Mouse (Mus musculus): ENCODE measurements around the gene Tagln2. TPM values are rescaled to one million over a fixed set of nuclear protein-coding genes. Genes with fewer than 3 reads are reported as not detected.

Tagln2 gene
- polyA plus RNA-seq (2012; ENCODE audit: insufficient read depth, insufficient read length, missing spikeins) = 316 and 321 TPM in 2 replicates

- H3K4me1 ChIP-seq (ENCODE audit: control insufficient read depth, insufficient read depth, low read length) = peaks cover 18% of the 10 kb centered on the region
- TF ChIP-seq POLR2A (IDR thresholded peaks at IDR 0.05; ENCODE audit: borderline replicate concordance, low read depth, low read length) = 0 out of 2 replicates have a peak, but pooled peaks have one; percentile 24
- TF ChIP-seq CTCF (IDR thresholded peaks at IDR 0.05; ENCODE audit: low read depth, low read length) = no peak
Observed at GRCm38 (mm10) chr1:172499765-172500441, at the start of gene Tagln2. Gene Tagln2 (plus strand): TSS chr1:172500047.

GRCm38 (mm10) chr1:172450226-172450625, 49.6 kb upstream of the Tagln2 start:
- TF ChIP-seq POLR2A (IDR thresholded peaks at IDR 0.05; ENCODE audit: borderline replicate concordance, low read depth, low read length) (no peak), CTCF (IDR thresholded peaks at IDR 0.05; ENCODE audit: low read depth, low read length) (no peak)
- Histone ChIP-seq H3K4me3 (ENCODE audit: insufficient read depth, low read length) (no peak overlapping the region), H3K4me1 (ENCODE audit: control insufficient read depth, insufficient read depth, low read length) (peaks cover 31% of the 10 kb centered on the region), H3K27ac (ENCODE audit: insufficient read depth, low read depth, low read length) (no peak overlapping the region)

More at GRCm38 (mm10) chr1:172499765-172500441, at the start of gene Tagln2:
- peak within 1 kb of the TSS; percentile 77 for H3K4me3 ChIP-seq (ENCODE audit: insufficient read depth, low read length)
- peak within 1 kb of the TSS; percentile 88 for H3K27ac ChIP-seq (ENCODE audit: insufficient read depth, low read depth, low read length)

DNA sequence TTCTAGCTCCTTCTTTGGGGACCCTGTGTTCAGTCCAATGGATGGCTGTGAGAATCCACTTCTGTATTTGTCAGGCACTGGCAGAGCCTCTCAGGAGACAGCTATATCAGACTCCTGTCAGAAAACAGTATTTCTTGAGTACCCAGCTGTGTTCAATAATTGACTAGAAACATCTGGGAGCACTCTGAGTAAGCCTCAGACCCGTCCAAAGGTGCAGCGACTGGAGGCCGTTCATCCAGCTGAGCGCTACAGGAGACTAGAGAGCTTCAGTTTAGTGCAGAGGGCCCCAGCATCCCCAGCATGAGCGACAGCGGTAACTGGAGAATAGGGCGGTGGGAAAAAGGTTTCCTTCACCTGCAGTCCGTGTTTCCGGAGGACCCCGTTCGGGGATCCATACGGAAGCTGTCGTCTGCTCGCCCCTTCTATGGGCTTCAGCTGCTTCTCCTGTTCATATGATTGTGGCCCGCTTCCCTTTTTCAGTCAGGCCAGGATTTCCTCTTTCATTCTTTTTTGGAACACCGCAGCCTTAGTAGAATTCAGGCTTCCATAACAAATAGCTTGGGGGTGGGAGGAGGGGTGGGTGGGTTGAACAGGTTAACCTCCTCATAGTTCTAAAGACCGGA, 48.9 kb upstream of the Tagln2 start:
- Histone ChIP-seq H3K4me3 (ENCODE audit: insufficient read depth, low read length) (peak overlapping the region; percentile 39), H3K27ac (ENCODE audit: insufficient read depth, low read depth, low read length) (peak overlapping the region; percentile 35; the same call in 1 of the 2 replicates), H3K4me1 (ENCODE audit: control insufficient read depth, insufficient read depth, low read length) (peaks cover 33% of the 10 kb centered on the region)
- no peak for TF ChIP-seq CTCF (IDR thresholded peaks at IDR 0.05; ENCODE audit: low read depth, low read length)
- TF ChIP-seq POLR2A (IDR thresholded peaks at IDR 0.05; ENCODE audit: borderline replicate concordance, low read depth, low read length) = no peak

DNA sequence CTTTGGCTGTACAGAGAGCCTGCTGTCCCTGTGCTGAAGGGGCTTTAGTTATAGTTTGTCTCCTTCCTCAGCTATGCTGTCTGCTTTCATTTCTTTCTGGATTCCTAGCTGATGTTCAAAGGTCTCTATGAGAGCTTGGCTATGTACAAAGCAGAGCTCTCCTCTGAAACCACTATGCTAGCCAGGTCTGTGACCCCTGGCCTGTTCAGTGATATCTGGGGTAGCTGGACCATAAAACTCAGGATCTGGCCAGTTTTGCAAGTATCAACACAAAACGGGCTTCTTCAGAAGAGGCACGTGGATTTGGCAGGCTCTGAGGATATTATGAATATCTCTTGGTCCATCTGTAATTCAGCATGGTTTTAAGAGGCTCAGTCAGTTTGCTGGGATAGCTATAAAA, 46.9 kb upstream of the Tagln2 start:
- Histone ChIP-seq H3K4me1 (ENCODE audit: control insufficient read depth, insufficient read depth, low read length) (peaks cover 36% of the 10 kb centered on the region), H3K27ac (ENCODE audit: insufficient read depth, low read depth, low read length) (no peak overlapping the region), H3K4me3 (ENCODE audit: insufficient read depth, low read length) (no peak overlapping the region)
- no peak for TF ChIP-seq CTCF (IDR thresholded peaks at IDR 0.05; ENCODE audit: low read depth, low read length)
- no peak for TF ChIP-seq POLR2A (IDR thresholded peaks at IDR 0.05; ENCODE audit: borderline replicate concordance, low read depth, low read length)

- H3K4me3 ChIP-seq (ENCODE audit: insufficient read depth, low read length) = no peak overlapping the region
- TF ChIP-seq CTCF (IDR thresholded peaks at IDR 0.05; ENCODE audit: low read depth, low read length) = no peak
- no peak for TF ChIP-seq POLR2A (IDR thresholded peaks at IDR 0.05; ENCODE audit: borderline replicate concordance, low read depth, low read length)
- peaks cover 38% of the 10 kb centered on the region for H3K4me1 ChIP-seq (ENCODE audit: control insufficient read depth, insufficient read depth, low read length)
- no peak overlapping the region for H3K27ac ChIP-seq (ENCODE audit: insufficient read depth, low read depth, low read length)
Observed at GRCm38 (mm10) chr1:172453810-172454209, 46.0 kb upstream of the Tagln2 start.

DNA sequence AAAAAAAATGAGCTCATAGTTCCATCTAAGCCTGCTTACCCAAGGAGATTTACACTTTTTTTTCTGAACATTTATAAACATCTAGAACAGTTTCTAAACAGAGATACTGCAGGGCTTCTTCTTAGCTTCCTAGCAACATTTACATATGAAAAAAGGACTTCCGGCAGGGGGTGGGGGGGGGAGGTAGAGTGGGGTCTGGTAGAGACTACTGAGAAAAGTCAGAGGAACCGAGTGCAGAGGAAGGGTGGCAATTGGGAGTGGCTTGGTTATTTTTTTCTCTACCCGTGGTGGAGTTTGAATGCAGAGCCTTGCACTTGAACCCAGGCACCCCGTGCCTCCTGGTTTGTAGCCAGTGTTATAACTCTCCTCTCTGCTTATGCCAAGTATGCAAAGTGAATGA, 44.4 kb upstream of the Tagln2 start:
- H3K4me3 ChIP-seq (ENCODE audit: insufficient read depth, low read length) = peak overlapping the region; percentile 47
- peaks cover 39% of the 10 kb centered on the region for H3K4me1 ChIP-seq (ENCODE audit: control insufficient read depth, insufficient read depth, low read length)
- TF ChIP-seq POLR2A (IDR thresholded peaks at IDR 0.05; ENCODE audit: borderline replicate concordance, low read depth, low read length) = no peak
- no peak for TF ChIP-seq CTCF (IDR thresholded peaks at IDR 0.05; ENCODE audit: low read depth, low read length)
- H3K27ac ChIP-seq (ENCODE audit: insufficient read depth, low read depth, low read length) = peak overlapping the region; percentile 97

DNA sequence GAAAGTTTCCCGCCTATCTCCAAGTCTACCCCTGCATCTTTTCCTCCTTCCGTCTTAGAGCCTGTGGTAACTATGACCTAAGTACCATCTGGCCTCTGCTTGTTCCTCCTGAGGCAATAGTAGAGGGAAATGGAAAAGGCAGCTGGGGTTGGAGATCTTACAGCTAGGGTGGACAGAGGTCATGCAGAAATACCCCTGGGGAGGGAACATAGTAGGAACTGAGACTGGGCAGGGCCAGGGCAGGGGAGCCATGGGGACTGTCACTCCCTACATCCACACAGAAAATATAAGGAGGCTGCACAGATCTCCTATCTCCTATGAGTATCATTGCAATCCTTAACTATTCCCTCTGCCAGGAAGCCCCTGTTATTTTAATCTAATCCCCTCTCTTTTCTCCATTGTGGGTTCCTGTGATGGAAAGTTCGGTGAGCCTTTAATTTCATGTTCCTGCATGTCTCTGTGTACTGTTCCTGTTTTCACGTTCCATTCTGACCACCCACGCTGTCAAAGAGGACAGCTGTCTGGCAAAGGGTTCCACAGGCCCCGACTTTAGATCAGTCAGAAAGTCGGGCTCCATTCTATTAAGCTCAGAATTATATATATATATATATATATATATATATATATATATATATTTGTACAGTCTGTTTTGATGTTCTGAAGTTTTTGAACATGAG, 43.7 kb upstream of the Tagln2 start:
- Histone ChIP-seq H3K4me1 (ENCODE audit: control insufficient read depth, insufficient read depth, low read length) (peaks cover 33% of the 10 kb centered on the region), H3K4me3 (ENCODE audit: insufficient read depth, low read length) (peak overlapping the region; percentile 47), H3K27ac (ENCODE audit: insufficient read depth, low read depth, low read length) (peak overlapping the region; percentile 97)
- TF ChIP-seq CTCF (IDR thresholded peaks at IDR 0.05; ENCODE audit: low read depth, low read length) (no peak), POLR2A (IDR thresholded peaks at IDR 0.05; ENCODE audit: borderline replicate concordance, low read depth, low read length) (no peak)

- TF ChIP-seq POLR2A (IDR thresholded peaks at IDR 0.05; ENCODE audit: borderline replicate concordance, low read depth, low read length) (no peak), CTCF (IDR thresholded peaks at IDR 0.05; ENCODE audit: low read depth, low read length) (no peak)
- no peak overlapping the region for H3K27ac ChIP-seq (ENCODE audit: insufficient read depth, low read depth, low read length)
- H3K4me3 ChIP-seq (ENCODE audit: insufficient read depth, low read length) = no peak overlapping the region
- peaks cover 24% of the 10 kb centered on the region for H3K4me1 ChIP-seq (ENCODE audit: control insufficient read depth, insufficient read depth, low read length)
Observed at GRCm38 (mm10) chr1:172457196-172457595, 42.7 kb upstream of the Tagln2 start.

- Histone ChIP-seq H3K4me1 (ENCODE audit: control insufficient read depth, insufficient read depth, low read length) (peaks cover 22% of the 10 kb centered on the region), H3K27ac (ENCODE audit: insufficient read depth, low read depth, low read length) (no peak overlapping the region), H3K4me3 (ENCODE audit: insufficient read depth, low read length) (no peak overlapping the region)
- TF ChIP-seq POLR2A (IDR thresholded peaks at IDR 0.05; ENCODE audit: borderline replicate concordance, low read depth, low read length) = no peak
- TF ChIP-seq CTCF (IDR thresholded peaks at IDR 0.05; ENCODE audit: low read depth, low read length) = no peak
Observed at GRCm38 (mm10) chr1:172458041-172458440, 41.8 kb upstream of the Tagln2 start.

Measured in bone marrow macrophage, adult 2 months (primary cell).